Mouse (Mus musculus) spleen, adult 2 months (tissue): ENCODE results near the gene Atp1a2. TPM values are rescaled to one million over a fixed set of nuclear protein-coding genes. Genes with fewer than 3 reads are reported as not detected.

Experiments
- DNase-seq, 2 experiments: peaks; one replicate each; pipeline versions ENCODE4 v3.0.0 to v3.0.0-alpha.2; 2012 to 2021; ENCODE audit warnings: low spot score in 2 of 2, low read depth in 1 of 2
- H3K27ac ChIP-seq: fragments of 200-500 bp; 2 replicates; pipeline ENCODE4 v1.5.1; 2012; ENCODE audit warnings: low read length, inconsistent platforms; ENCODE audit not compliant: insufficient read depth
- H3K27me3 ChIP-seq: fragments of 200-500 bp; 2 replicates; pipeline ENCODE4 v1.6.1; 2012; ENCODE audit warnings: mild to moderate bottlenecking, moderate library complexity, low read length, inconsistent platforms; ENCODE audit not compliant: control insufficient read depth, insufficient read depth
- H3K36me3 ChIP-seq: fragments of 200-500 bp; 2 replicates; pipeline ENCODE4 v1.6.1; 2012; ENCODE audit warnings: mild to moderate bottlenecking, low read length, inconsistent platforms; ENCODE audit not compliant: control insufficient read depth, insufficient read depth
- H3K4me1 ChIP-seq: fragments of 200-500 bp; 2 replicates; pipeline ENCODE4 v1.6.1; 2011; ENCODE audit warnings: inconsistent platforms; ENCODE audit not compliant: control insufficient read depth, insufficient read depth, insufficient read length
- H3K4me3 ChIP-seq: fragments of 200-500 bp; 2 replicates; pipeline ENCODE4 v1.5.1; 2011; ENCODE audit warnings: mild to moderate bottlenecking, inconsistent platforms; ENCODE audit not compliant: insufficient read depth, insufficient read length; ENCODE audit errors: extremely low read depth
- CTCF ChIP-seq: fragments of 200-500 bp; IDR thresholded peaks from 2 replicates; pipeline ENCODE4 v1.5.1; 2011; ENCODE audit warnings: mild to moderate bottlenecking, inconsistent platforms; ENCODE audit not compliant: insufficient read depth, insufficient read length, insufficient replicate concordance; ENCODE audit errors: extremely low read depth
- POLR2A ChIP-seq: fragments of 200-500 bp; IDR thresholded peaks from 2 replicates; pipeline ENCODE4 v1.6.1; 2011; ENCODE audit warnings: low read depth, low read length, inconsistent platforms
- WGBS: fragments of 180-500 bp; shearing (Covaris S2); methylation state at CpG from one replicate; pipeline ENCODE4 v1.1.7; 2018; 5-methylcytosine and 5-hydroxymethylcytosine counted together
- polyA plus RNA-seq: library from polyadenylated mRNA; depleted of rRNA; stranded (reverse); fragments of >200 nt; gene quantifications from 2 replicates; pipeline ENCODE4 v1.2.3, GENCODE M21; 2012; rRNA removed

Gene Atp1a2
- 3.1 and 3.9 TPM in 2 replicates for polyA plus RNA-seq

GRCm38 (mm10) chr1:172297611-172298537, at the start of gene Atp1a2:
TSS of gene Atp1a2 (minus strand) at chr1:172298064.
- Histone ChIP-seq H3K4me3 (no peak within 1 kb of the TSS; the same call in 1 of the 2 replicates), H3K27ac (no peak within 1 kb of the TSS), H3K36me3 (no peaks in the 10 kb centered on the region), H3K4me1 (no peaks in the 10 kb centered on the region), H3K27me3 (no peaks in the 10 kb centered on the region)
- WGBS: 71% methylated on average over 16 of the region's 16 CpGs
- DNase-seq: no peak
- TF ChIP-seq CTCF (no peak), POLR2A (no peak)

- no peaks in the 10 kb centered on the region; the same call in 1 of the 2 replicates for H3K27me3 ChIP-seq
- H3K36me3 ChIP-seq: no peaks in the 10 kb centered on the region
- no peaks in the 10 kb centered on the region for H3K4me1 ChIP-seq
- H3K4me3 ChIP-seq: no peak overlapping the region
- TF ChIP-seq POLR2A (no peak), CTCF (no peak)
- WGBS: 85% methylated on average over 12 of the region's 12 CpGs
- peak overlapping the region; percentile 9; the same call in 1 of the 2 replicates for H3K27ac ChIP-seq
- DNase-seq: no peak
Measured at GRCm38 (mm10) chr1:172347382-172347781, 49.5 kb upstream of the Atp1a2 start.

- Histone ChIP-seq H3K27ac (0 out of 2 replicates have a peak overlapping the region, but pooled peaks have one; percentile 15), H3K36me3 (no peaks in the 10 kb centered on the region), H3K4me1 (no peaks in the 10 kb centered on the region), H3K27me3 (no peaks in the 10 kb centered on the region; the same call in none of the 2 replicates), H3K4me3 (no peak overlapping the region)
- no peak for TF ChIP-seq CTCF
- no peak for TF ChIP-seq POLR2A
- no peak for DNase-seq
- WGBS: 76% methylated on average over 10 of the region's 10 CpGs
Measured at GRCm38 (mm10) chr1:172346707-172347106, 48.8 kb upstream of the Atp1a2 start.

GRCm38 (mm10) chr1:172344820-172345219, 47.0 kb upstream of the Atp1a2 start:
- TF ChIP-seq CTCF (no peak), POLR2A (no peak)
- DNase-seq: no peak
- Histone ChIP-seq H3K27me3 (peaks cover 8% of the 10 kb centered on the region), H3K36me3 (no peaks in the 10 kb centered on the region), H3K4me3 (no peak overlapping the region), H3K4me1 (no peaks in the 10 kb centered on the region), H3K27ac (no peak overlapping the region)
- 78% methylated on average over 7 of the region's 7 CpGs for WGBS

GRCm38 (mm10) chr1:172343914-172344313, 46.0 kb upstream of the Atp1a2 start:
- peaks cover 8% of the 10 kb centered on the region for H3K27me3 ChIP-seq
- no peak for TF ChIP-seq POLR2A
- no peak for TF ChIP-seq CTCF

GRCm38 (mm10) chr1:172342729-172343128, 44.9 kb upstream of the Atp1a2 start:
- DNase-seq: no peak
- TF ChIP-seq CTCF (no peak), POLR2A (no peak)
- Histone ChIP-seq H3K4me1 (no peaks in the 10 kb centered on the region), H3K27ac (0 out of 2 replicates have a peak overlapping the region, but pooled peaks have one; percentile 9), H3K27me3 (peaks cover 8% of the 10 kb centered on the region), H3K4me3 (no peak overlapping the region; the same call in 1 of the 2 replicates), H3K36me3 (no peaks in the 10 kb centered on the region)
- WGBS: 59% methylated on average over 2 of the region's 3 CpGs

More at GRCm38 (mm10) chr1:172343914-172344313, 46.0 kb upstream of the Atp1a2 start:
- H3K4me3 ChIP-seq: no peak overlapping the region
- 71% methylated on average over 3 of the region's 3 CpGs for WGBS
- no peaks in the 10 kb centered on the region for H3K4me1 ChIP-seq
- no peak for DNase-seq
- no peak overlapping the region for H3K27ac ChIP-seq
- no peaks in the 10 kb centered on the region for H3K36me3 ChIP-seq
